Mouse (Mus musculus) thymus, postnatal 14 days (tissue): ENCODE results near the gene Shoc2.
A peak's percentile ranks its signal among the peaks of the same experiment; 100 is the strongest.
"Not testable (repeated sequence)": the region's sequence is repeated elsewhere in the genome, so short reads cannot be mapped to it uniquely, and the experiment has no call there.

Source experiments
- DNase-seq: peaks from one replicate; pipeline ENCODE4 v3.0.0; 2021

Gene Shoc2

GRCm38 (mm10) chr19:53943802-53944785 is at the start of gene Shoc2, which contains the start of gene Bbip1:
Gene Shoc2 (plus strand): TSS chr19:53944306.
Gene Bbip1 (minus strand): TSS chr19:53944627.
- DNase-seq, result peak; percentile 99

- peak; percentile 42 for DNase-seq
These were observed 49.5 kb upstream of the Shoc2 start for GRCm38 (mm10) chr19:53894538-53895121.

GRCm38 (mm10) chr19:53898046-53898445 is 46.1 kb upstream of the Shoc2 start:
- no peak for DNase-seq

- DNase-seq, result no peak
These were observed 45.6 kb upstream of the Shoc2 start for GRCm38 (mm10) chr19:53898498-53898897.

GRCm38 (mm10) chr19:53898970-53899900 is 44.9 kb upstream of the Shoc2 start:
- DNase-seq, result no peak

GRCm38 (mm10) chr19:53899941-53900610 is 44.0 kb upstream of the Shoc2 start:
- DNase-seq, result no peak

GRCm38 (mm10) chr19:53901931-53902738 is 42.0 kb upstream of the Shoc2 start:
- peak; percentile 50 for DNase-seq

GRCm38 (mm10) chr19:53902739-53903487 is 41.2 kb upstream of the Shoc2 start:
- DNase-seq, result peak; percentile 96

- peak; percentile 80 for DNase-seq
These were observed 40.4 kb upstream of the Shoc2 start for GRCm38 (mm10) chr19:53903507-53904321.

- DNase-seq, result peak; percentile 10
These were observed 39.1 kb upstream of the Shoc2 start for GRCm38 (mm10) chr19:53904833-53905480.

- DNase-seq, result peak; percentile 10
These were observed 37.9 kb upstream of the Shoc2 start for GRCm38 (mm10) chr19:53906033-53906702.

GRCm38 (mm10) chr19:53906703-53907070 is 37.4 kb upstream of the Shoc2 start:
- not testable (repeated sequence) for DNase-seq

- no peak for DNase-seq
These were observed 29.2 kb upstream of the Shoc2 start for GRCm38 (mm10) chr19:53914950-53915349.

- DNase-seq, result no peak
These were observed 24.6 kb upstream of the Shoc2 start for GRCm38 (mm10) chr19:53919541-53919940.

GRCm38 (mm10) chr19:53921996-53922395 is 22.1 kb upstream of the Shoc2 start:
- DNase-seq, result not testable (repeated sequence)

- peak; percentile 61 for DNase-seq
These were observed 18.8 kb upstream of the Shoc2 start for GRCm38 (mm10) chr19:53925338-53925751.

- DNase-seq, result no peak
These were observed 17.4 kb upstream of the Shoc2 start for GRCm38 (mm10) chr19:53926705-53927104.

GRCm38 (mm10) chr19:53929218-53929617 is 14.9 kb upstream of the Shoc2 start:
- no peak for DNase-seq
